In the genomic region with DNA sequence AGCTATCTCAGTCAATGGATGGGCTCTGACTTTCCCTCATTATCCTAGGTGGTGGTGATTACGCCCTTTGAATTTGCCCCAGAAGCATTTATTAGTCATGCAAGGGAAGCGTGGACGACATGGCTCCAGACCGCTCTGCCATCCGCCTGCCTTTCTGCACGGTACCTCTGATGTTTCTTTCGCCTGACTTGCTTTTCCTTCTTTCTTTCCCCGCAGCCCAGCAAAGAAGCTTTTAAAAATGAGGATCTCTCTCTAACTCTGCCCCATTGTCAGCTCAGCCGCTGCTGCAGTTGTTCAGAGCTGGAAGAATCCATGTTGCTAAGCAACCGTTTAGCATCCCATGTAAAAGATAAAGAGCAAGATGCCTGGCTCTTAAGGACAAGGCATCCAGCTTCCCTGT, we compare ENCODE assay signal across 10 mouse cellular contexts.
DNase-seq lines count a peak whose midpoint lies in the region; ATAC-seq lines count a peak whose summit lies in the region.
"Had no signal": no experiment of that assay in that cellular context is flagged by ENCODE, and none has a peak within 500 bp of the region (broad histone marks: within the 10 kb centered on the region; RNA-seq: fewer than 3 reads in every experiment).

No protein-coding gene starts in this region.

- H3K27me3 ChIP-seq in forebrain, embryonic 14.5 days (replicated peaks; ENCODE audit: control insufficient read depth, insufficient read depth, low read length) = no peaks in the 10 kb centered on the region

- H3K4me1 ChIP-seq in forebrain, embryonic 14.5 days (ENCODE audit: control insufficient read depth, insufficient read depth, low read length) = peaks cover 14% of the 10 kb centered on the region

- H3K9ac ChIP-seq in forebrain, embryonic 14.5 days (ENCODE audit: low read length) = peak overlapping the region; percentile 38

- WGBS in forebrain, embryonic 14.5 days = 6% methylated on average over 10 of the region's 10 CpGs

- H3K9me3 ChIP-seq in forebrain, embryonic 14.5 days (replicated peaks; ENCODE audit: control insufficient read depth, low read length) = no peaks in the 10 kb centered on the region

- peak overlapping the region; percentile 43 for H3K4me2 ChIP-seq in forebrain, embryonic 14.5 days (ENCODE audit: low read length)

- DNase-seq in frontal cortex, postnatal 25 days (ENCODE audit: low spot score in 2 of 2) = no peak
- peak; percentile 89 for DNase-seq in forebrain, embryonic 14.5 days (ENCODE audit: low spot score)
- DNase-seq in mesoderm, embryonic 11.5 days (ENCODE audit: low read depth, low spot score) = peak; percentile 65
- DNase-seq in right cerebral cortex, adult 2 months (ENCODE audit: low spot score in 2 of 2) = peak; percentile 34 to 52
- DNase-seq in cerebellum, adult 11-12 months = no peak
- no peak for DNase-seq in spleen, adult 18-20 months
- DNase-seq: kidney, adult 11 months; lung, postnatal 36 days had no signal

- H3K36me3 ChIP-seq in forebrain, embryonic 14.5 days (ENCODE audit: control insufficient read depth, insufficient read depth, low read length) = no peaks in the 10 kb centered on the region

- H3K27ac ChIP-seq in forebrain, embryonic 14.5 days (ENCODE audit: low read depth, low read length) = peak overlapping the region; percentile 85

- ATAC-seq in frontal cortex, adult (ENCODE audit: low TSS enrichment) = peak; percentile 90
- ATAC-seq in forebrain, embryonic 14.5 days = peak; percentile 86
- ATAC-seq in activated CD4-positive, CD25-positive, alpha-beta regulatory T cell, adult 4 months = no peak

- H3K4me3 ChIP-seq in forebrain, embryonic 14.5 days (ENCODE audit: low read depth, low read length) = peak overlapping the region; percentile 12

Comparison
In these comparisons a context has a peak if more than half of its experiments do, and no peak if none do; other contexts are left out.
1. DNase-seq: peak in forebrain, embryonic 14.5 days (single experiment), mesoderm, embryonic 11.5 days (single experiment) and right cerebral cortex, adult 2 months (2 of 2); none in frontal cortex, postnatal 25 days (0 of 2), cerebellum, adult 11-12 months (single experiment) and spleen, adult 18-20 months (0 of 2).